Mouse (Mus musculus) embryo, embryonic 10 days (tissue): ENCODE measurements around the gene Pth2.
"Not testable (repeated sequence)": the region's sequence is repeated elsewhere in the genome, so short reads cannot be mapped to it uniquely, and the experiment has no call there.

Source experiments
- DNase-seq: peaks from one replicate; pipeline ENCODE4 v3.0.0-alpha.2; 2015; ENCODE audit warnings: low spot score

The Pth2 gene

DNA sequence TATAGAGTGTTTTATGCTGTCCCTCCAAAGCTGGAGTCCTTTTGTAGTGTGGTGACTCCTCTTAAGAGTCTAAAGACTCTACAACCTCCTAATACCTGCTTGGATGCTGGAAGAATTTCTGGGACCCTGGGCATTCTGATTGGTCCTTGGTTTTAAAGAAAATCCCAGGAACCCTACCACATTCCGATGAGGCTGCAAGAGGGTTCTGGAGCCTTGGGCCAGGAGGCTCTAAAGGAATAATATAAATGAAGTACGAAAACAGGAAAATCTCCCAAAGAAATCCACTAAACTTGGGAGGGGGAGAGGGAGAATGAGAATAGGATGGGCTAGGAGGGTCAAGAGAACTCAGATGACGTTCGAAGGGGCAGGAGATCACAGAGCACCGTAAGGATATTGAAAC lies 27.2 kb upstream of the Pth2 start:
- DNase-seq, result no peak

DNA sequence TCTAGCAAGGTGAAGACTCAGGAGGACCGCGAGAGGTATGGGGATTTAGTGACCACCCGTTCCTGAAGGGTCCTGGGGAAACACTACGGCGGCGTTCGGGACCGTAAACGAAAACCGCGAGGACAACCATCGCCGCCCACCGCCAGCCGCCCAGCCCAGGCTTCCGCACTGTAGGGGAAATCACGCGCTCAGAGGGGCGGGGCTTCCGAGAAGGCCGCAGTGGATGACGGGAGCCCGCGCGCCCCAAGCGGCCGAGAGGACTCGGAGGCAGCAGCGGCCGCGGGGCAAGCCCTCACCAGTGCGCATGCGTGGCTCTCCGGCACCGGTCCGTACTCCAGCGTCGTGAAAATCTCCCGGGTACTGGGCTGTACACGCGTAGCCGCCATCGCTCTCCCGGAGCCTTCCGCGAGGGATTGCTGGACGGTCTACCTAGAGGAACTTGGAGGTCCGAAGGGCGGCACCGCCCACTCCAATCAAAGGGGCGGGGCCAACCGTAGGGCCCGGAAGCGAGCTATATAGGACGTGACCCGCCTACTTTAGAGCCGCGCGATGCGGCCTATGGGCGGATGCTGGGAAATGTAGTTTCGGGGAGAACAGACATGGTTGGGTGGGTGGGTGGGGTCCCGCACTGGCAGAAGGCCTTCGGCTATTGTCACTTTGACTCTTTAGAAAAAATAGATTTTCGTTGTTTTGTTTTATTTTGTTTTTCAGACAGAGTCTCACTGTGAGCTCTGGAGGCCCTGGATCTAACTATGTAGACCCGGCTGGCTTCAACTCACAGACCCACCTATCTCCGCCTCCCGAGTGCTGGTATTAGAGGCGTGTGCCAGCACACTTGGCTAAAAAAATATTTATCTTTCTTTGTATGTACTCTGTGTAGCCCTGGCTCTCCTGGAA lies 26.5 kb upstream of the Pth2 start, which contains the start of the genes Pih1d1 and Aldh16a1:
Gene Pih1d1 (plus strand): TSS at position 208 of the 897 bp plus-strand sequence.
Gene Aldh16a1 (minus strand): TSS at position 489 of the 897 bp plus-strand sequence.
- DNase-seq, result peak; percentile 96

DNA sequence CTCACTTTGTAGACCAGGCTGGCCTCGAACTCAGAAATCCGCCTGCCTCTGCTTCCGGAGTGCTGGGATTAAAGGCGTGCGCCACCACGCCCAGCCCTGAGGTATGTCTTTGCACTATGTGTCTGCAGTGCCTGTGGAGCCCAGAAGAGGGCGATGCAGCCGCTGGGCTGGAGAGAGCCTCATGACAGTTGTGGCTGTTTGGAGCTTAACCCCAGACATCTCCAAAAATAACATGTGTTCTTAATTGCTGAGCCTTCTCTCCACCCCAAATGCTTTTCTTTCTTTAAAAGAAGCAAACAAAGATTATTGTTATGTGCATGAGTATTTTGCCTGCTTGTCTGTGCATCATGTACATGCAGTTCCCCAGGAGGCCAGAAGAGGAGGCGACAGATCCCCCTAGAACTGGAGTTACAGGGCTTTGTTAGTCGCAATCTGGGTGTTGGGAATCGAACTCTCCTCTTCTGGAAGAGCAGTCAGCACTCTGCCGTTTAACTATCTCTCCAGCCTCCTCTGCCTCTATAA lies 25.7 kb upstream of the Pth2 start:
- peak; percentile 39 for DNase-seq

DNA sequence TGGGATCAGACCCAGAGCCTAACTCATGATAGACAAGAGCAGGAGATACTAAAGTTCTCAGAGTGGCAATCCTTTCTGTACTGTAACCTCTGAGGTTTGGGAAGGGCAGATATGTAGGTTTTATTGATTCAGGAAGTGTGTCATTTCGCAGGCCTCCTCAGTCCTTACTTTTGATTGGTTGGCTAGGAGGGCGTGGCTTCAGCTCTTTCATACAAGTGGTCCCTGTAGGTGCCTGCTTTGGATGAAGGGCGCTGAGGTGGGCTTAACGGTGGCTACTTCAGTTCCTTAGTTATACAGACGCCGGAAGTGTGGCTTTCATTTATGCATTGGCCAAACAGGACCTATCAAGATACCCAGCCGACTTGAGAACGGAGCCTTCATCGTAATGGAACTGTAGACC lies 25.2 kb upstream of the Pth2 start:
- no peak for DNase-seq

DNA sequence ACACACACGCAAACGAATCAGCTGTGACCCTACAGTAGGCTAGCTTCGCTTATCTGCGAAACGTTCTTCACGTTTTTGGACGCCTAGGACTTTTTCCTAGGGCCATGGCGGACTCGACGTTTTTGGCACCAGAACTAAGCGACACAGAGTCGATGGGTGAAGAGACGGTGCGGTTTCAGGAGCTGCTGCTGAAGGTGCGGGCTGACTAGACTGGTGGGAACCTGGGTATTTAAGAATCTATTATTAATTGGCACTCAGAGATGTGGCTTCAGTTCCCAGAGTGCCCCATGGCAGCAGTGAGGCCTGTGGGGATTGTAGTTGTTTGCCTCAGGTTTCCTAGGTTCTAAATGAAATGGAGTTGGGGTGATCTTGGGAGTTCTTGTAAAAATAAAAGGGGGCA lies 24.6 kb upstream of the Pth2 start:
- DNase-seq, result no peak

DNA sequence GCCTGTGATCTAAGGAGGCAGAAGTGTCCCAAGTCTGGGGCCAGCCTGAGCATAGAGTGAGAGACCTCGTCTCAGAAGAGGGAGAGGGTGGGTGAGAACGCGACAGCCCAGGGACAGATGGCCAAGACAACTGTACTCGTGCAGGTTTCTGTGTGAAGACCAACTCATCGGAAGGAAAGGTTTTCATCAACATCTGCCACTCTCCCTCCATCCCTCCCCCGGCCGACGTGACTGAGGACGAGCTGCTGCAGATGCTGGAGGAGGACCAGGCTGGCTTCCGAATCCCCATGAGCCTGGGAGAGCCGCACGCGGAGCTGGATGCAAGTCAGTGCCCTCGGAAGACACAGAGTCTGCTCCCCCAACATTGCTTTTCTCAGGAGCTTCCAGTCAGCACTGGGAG lies 23.3 kb upstream of the Pth2 start:
- DNase-seq, result no peak

DNA sequence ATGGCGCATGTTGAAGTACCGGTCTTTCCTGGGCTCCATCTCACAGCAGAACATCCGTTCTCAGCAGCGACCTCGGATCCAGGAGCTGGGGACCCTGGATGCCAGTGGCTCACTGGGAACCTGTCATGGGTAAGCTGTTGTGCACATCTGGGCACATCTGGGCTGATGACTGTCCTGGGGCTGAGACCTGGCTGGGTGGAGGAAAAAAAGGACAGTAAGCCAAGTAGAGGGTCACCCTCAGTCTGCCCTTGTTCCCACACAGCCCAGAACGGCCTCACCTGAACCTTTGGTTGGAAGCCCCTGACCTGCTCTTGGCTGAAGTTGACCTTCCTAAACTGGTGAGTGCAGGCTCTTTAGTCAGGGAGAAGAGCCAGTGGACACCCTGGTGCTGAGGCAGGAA lies 21.8 kb upstream of the Pth2 start:
- no peak for DNase-seq

DNA sequence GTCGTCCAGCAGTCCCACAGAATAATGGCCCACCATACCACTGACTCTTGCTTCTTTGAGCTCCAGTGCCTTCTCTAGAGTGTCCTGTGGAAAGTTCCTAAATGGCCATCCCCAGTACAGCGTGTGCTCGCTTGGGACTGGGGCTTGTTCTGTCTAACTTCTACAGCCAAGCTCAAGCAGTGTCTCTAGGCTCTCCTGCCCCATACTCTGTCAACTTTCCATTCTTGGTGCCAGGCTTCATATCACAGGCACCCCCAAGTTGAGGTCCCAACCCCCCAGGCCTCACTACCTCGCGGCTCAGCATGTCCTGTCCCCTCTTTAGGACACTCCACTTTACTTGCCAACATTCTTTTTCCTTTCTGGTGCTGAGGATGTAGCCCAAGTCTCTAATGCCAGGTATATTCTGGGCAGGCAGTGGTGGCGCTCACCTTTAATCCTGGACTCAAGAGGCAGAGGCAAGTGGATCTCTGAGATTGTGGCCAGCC lies 20.4 kb upstream of the Pth2 start:
- DNase-seq, result no peak

DNA sequence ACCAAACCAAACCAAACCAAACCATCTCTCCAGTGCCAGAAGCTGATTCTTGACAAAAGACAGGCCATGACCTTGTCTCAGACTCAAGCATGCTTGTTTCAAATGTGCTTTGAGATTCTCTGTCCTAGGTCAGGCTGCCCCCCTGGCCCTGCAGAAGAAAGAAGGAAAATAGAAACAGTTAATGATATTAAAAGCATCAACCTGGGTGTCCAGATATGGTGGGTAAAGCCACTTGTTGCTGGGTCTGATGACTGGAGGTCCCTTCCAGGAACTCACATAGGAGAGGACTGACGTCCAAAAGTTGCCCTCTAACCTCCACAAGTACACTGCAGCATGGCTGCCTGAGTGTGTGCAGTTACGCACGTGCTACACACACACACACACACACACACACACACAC lies 19.9 kb upstream of the Pth2 start:
- DNase-seq, result no peak

DNA sequence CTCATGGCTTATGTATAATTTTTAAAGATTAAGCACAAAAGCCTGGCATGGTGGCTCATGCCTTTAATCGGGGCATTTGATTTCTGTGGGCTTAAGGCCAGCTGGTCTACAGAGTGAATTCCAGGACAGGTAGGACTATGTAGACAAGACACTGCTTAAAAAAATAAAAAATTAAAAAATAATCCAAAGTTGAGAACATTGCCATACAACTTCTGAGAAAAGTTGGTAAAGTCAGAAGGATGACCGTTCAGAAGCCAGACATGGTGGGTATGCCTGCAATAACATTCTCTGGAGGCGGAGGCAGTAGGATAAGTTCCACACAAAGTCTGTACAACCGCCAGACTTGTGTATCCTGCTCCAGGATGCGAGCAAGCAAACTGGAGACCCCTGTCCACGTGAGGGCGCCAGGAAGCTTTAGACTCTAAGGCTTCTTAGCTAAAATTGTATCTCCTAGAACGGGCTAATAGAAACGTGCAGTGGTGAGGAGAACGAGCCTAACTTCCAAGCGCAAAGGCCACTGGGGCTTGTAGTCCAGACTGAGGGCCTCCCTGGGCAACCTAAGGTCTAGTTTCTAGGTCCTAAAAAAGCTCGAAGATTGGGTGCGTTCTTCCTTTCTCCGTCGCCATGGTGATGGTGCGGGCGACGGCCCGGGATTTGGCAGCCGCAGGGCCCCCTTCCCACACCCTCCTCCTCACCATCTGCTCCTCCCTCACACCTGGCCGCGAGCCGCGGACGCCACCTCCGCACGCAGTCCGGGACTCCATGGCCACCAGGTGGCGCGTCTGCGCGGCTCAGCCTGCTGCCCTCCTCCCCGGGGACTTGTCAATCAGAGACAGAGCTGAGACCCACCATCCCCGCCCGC lies 19.0 kb upstream of the Pth2 start:
- peak; percentile 95 for DNase-seq

DNA sequence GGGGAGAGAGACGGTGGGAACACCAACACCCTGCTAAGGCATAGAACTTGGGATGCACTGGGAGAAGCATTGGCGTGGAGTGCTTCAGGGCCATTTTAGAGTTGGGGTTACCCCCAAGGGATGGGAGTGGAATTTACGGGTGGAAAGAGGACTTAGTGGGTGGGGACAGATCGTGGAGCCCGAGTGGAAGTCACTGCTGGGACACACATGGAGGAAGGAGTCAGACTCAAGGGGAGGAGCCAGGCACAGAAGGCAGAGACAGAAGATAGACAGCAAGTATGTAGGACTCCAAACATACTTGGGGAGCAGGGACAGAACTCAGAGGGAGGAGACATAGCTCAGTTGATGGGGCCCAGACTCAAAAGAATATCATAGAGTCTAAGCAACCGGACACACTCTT lies 18.2 kb upstream of the Pth2 start:
- DNase-seq, result no peak

DNA sequence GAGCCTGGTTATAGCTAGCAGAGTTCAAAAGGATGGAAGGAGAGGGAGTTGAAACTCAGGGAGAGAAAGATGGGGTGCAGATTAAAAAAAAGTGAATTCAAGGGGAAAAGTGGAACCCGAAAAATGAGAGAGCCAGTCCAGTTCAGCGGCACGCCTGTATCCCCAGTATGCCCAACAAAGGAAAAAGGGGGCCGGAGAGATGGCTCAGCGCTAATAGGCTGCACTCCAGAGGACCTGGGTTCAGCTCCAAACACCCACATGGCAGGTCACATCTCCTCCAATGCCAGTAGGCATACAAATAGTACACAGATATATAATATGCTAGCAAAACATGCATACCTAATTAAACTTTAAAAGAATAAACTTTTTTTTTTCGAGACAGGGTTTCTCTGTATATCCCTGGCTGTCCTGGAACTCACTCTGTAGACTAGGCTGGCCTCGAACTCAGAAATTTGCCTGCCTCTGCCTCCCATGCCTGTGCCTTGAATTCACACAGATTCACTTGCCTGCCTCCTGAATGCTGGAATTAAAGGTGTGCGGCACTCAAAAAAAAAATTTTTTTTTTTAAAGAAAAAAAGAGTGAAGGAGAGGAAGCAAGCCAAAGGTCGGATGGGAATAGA lies 17.7 kb upstream of the Pth2 start:
- DNase-seq, result no peak

DNA sequence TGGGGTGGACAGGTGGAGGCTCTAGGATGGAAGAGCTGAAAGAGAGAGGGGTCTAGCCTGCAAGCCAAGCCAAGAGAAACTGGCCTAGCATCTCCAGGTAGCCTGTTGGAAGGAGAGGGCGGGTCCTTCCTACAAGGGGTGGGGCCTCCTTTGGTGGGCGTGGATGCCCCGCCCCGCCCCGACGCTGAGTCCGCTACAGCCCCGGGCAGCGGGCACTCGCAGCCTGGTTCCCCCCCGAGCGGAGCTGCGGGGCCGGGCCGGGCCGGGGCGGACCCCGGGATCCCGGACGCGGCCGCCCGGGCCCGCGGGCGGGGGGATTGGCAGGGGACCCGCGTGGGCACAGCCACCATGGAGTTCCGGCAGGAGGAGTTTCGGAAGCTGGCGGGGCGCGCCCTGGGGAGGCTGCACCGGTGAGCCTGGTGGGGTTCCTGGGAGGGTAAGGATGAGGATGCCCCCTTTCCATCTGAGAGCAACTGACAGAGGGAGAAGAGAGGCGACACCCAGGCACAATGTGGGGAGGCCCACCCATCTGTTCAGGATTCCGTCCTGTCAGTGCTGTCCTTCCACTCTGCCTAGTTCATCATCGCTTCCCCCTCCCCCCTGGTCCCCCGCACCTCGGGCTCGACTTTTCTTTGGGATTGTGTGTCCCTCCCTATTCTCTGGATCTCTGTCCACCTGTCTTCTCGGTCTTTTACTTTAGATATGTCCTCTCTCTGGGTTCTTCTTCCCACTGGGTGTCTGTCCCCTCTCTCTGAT lies 16.9 kb upstream of the Pth2 start, which contains the start of gene Slc17a7:
Gene Slc17a7 (plus strand): TSS at position 215 of the 756 bp plus-strand sequence.
- peak; percentile 54 for DNase-seq

DNA sequence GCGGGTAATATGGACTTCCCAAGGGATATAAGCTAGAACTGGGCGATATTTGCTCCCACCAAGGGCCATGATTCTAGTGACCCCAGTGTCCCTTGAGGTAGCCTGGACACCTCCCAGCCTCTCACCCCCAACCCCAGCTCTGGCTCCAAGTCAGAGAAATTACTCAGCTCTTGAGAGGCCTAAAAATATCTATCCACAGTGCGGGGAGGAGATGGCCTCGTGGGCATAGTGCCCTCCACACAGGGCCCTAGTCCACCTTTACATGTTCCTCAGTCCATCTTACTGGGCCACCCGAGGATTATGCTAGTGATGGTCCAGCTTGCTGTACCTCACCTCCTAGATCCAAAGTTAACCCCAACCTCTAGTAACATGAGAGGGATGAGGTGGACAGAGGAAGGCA lies 16.0 kb upstream of the Pth2 start:
- DNase-seq, result no peak

DNA sequence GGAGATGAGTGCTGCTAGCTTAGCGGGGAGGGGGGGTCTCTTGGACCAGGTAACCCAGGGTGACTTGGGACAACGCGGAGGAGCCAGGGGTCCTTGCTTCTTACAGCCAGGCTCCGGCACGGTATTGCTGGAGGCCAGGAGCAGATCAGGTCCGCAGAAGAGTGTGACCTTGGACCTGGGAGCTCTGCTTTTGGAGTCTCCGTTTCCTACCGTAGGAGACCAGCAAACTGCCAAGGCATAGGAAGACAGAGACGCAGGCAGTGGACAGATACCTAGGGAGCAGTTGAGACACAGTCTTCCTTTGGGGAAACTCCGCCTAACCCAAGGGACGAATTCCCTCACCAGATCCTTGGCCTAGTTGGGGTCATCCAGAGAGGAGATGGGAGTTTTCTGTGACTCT lies 15.1 kb upstream of the Pth2 start:
- no peak for DNase-seq

DNA sequence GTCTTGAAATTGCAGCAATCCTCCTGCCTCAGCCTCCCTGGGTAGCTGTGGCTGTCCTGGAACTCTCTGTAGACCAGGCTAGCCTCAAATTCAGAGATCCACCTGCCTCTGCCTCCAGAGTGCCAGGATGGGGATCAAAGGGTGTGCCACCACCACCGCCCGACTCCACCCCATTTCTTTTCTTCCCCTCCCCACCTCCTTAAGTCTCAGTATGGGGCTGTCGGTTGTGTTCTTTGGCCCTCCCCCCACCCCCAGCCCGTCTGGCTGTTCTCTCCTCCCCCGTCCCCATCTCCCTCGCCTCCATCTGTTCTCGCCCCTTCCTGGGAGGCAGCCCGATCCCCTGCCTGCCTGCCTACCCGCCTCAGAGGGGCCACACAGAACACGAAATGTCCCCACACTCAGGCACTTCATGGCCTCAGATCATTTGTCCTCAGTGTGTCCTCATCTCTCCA lies 13.8 kb upstream of the Pth2 start:
- no peak for DNase-seq

DNA sequence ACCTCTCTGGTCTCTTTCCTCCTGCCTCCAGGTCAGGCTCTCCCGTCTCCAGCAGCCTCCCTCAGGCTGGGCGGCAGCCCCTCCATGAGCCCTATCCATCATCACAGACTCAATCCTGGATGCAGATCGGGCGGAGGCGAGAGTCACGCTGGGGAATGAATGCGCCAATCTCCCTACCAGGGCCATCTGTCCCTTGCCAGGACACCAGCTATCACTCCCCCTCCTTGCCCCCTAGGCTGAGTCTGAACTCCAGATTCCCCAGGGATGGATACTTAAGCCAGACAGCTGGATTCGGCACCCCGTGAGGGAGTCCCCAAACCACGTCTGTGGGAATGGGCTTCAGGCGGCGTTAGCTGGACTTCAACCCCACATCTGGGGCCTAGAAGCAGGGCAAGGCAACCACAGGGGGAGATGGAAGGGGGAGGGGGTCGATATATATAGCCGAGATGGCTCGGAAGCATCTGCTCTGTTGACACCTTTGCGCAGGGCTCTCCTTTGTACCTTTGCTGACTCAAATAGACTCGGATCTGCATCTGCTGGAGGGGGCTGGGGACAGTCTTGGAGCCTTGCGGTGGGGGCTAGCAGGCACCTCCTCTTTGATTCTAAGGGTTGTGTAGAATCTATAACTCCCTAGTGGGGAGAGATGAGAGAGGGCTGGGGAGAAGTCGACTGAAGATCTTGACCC lies 12.9 kb upstream of the Pth2 start:
- no peak for DNase-seq

DNA sequence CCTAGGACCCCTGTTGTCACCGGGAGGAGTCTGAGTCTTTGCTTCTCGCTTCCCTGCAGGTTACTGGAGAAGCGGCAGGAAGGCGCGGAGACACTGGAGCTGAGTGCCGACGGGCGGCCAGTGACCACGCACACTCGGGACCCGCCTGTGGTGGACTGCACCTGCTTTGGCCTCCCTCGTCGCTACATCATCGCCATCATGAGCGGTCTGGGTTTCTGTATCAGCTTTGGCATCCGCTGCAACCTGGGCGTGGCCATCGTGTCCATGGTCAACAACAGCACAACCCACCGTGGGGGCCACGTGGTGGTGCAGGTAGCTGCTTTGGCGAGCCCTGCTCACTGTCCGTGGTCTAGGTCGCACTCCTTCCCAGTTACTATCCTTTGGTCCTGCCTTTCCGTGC lies 12.1 kb upstream of the Pth2 start:
- DNase-seq, result no peak

DNA sequence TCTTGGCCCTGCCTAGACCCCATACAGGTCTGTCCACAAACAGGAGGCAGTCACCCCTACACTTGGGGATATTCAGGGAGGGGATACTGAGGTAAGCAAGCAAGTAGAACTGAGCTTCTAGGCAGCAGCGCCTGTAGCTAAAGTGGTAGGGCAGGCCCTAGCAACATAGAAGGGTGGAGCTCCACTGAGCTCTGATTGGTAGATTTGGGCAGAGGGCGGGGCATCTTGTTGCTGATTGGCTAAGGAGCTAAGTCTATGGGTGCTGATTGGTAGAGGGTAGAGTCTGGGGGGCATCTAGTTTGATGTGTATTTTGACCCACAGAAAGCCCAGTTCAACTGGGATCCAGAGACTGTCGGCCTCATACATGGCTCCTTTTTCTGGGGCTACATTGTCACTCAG lies 11.3 kb upstream of the Pth2 start:
- no peak for DNase-seq

DNA sequence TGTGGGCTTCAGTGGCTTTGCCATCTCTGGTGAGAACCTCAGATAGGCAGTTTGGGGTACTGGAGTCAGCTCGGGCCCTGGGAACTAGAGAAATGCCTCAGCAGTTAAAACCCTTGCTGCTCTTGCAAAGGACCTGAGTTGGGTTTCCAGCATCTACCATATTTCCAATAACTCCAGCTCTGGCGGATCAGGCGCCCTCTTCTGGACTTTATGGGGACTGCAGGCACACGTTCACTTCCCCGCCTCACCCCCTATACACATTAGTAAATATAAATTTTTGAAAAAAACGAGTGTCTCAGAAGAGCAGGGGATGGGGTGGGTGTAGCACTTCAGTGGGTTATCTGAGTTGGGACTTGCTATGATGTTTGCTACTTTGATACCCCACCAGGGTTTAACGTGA lies 7.8 kb upstream of the Pth2 start:
- DNase-seq, result no peak

DNA sequence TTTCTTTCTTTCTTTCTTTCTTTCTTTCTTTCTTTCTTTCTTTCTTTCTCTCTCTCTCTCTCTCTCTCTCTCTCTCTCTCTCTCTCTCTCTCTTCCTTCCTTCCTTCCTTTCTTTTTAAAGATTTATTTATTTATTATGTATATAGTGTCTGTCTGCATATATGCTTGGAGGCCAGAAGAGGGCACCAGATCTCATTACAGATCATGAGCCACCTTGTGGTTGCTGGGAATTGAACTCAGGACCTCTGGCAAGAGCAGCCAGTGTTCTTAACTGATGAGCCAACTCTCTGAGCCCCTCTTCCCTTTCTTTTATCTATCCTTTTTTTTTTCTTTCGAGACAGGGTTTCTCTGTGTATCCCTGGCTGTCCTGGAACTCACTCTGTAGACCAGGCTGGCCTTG lies 7.0 kb upstream of the Pth2 start:
- not testable (repeated sequence) for DNase-seq
